Mouse (Mus musculus) liver, adult (tissue): Measurements from ENCODE around the gene Plcg1.
A peak's percentile ranks its signal among the peaks of the same experiment; 100 is the strongest.

Experiments used
- GATA4 ChIP-seq: IDR thresholded peaks from 2 replicates; pipeline ENCODE4 v1.6.1; 2014; ENCODE audit warnings: mild to moderate bottlenecking, low read length; ENCODE audit not compliant: insufficient replicate concordance

Plcg1 gene

GRCm38 (mm10) chr2:160771325-160772276, 40.5 kb downstream of the Plcg1 start:
- TF ChIP-seq GATA4, result no peak

GRCm38 (mm10) chr2:160778034-160778433, 46.9 kb downstream of the Plcg1 start:
- no peak for TF ChIP-seq GATA4

- no peak for TF ChIP-seq GATA4
Measured at GRCm38 (mm10) chr2:160780154-160780833, 49.2 kb downstream of the Plcg1 start.

GRCm38 (mm10) chr2:160780834-160781219, 49.7 kb downstream of the Plcg1 start:
- TF ChIP-seq GATA4, result no peak

- TF ChIP-seq GATA4, result no peak
Measured at GRCm38 (mm10) chr2:160786333-160786732, 55.2 kb downstream of the Plcg1 start.

GRCm38 (mm10) chr2:160789046-160789445, 57.9 kb downstream of the Plcg1 start:
- no peak for TF ChIP-seq GATA4

- no peak for TF ChIP-seq GATA4
Measured at GRCm38 (mm10) chr2:160789741-160790140, 58.6 kb downstream of the Plcg1 start.

GRCm38 (mm10) chr2:160793117-160793516, 62.0 kb downstream of the Plcg1 start:
- TF ChIP-seq GATA4, result no peak

GRCm38 (mm10) chr2:160796973-160797372, 65.9 kb downstream of the Plcg1 start:
- TF ChIP-seq GATA4, result no peak

GRCm38 (mm10) chr2:160798206-160798605, 67.1 kb downstream of the Plcg1 start:
- TF ChIP-seq GATA4, result 0 out of 2 replicates have a peak, but pooled peaks have one; percentile 14

- TF ChIP-seq GATA4, result no peak
Measured at GRCm38 (mm10) chr2:160800967-160801366, 69.9 kb downstream of the Plcg1 start.

GRCm38 (mm10) chr2:160802326-160802725, 71.2 kb downstream of the Plcg1 start:
- TF ChIP-seq GATA4, result no peak

GRCm38 (mm10) chr2:160804794-160805527, 73.9 kb downstream of the Plcg1 start:
- TF ChIP-seq GATA4, result peak; percentile 67; the same call in 1 of the 2 replicates

- no peak for TF ChIP-seq GATA4
Measured at GRCm38 (mm10) chr2:160806091-160806521, 75.0 kb downstream of the Plcg1 start.

- no peak for TF ChIP-seq GATA4
Measured at GRCm38 (mm10) chr2:160810376-160810775, 79.3 kb downstream of the Plcg1 start.

- TF ChIP-seq GATA4, result no peak
Measured at GRCm38 (mm10) chr2:160810802-160811201, 79.7 kb downstream of the Plcg1 start.
